Mouse (Mus musculus) megakaryocyte, adult 5-6 weeks (primary cell): ENCODE measurements at regions not wholly inside any gene's neighbourhood (a gene's known extent, or its start where the extent isn't known, plus 50 kb on each side); places are given as distances from the start of the nearest gene placed in this dataset.
"Not testable (repeated sequence)": the region's sequence is repeated elsewhere in the genome, so short reads cannot be mapped to it uniquely, and the experiment has no call there.

Source experiments
- ATAC-seq: 2 replicates; pipeline ENCODE4 v1.8.0; 2016; ENCODE audit warnings: mild to moderate bottlenecking, inconsistent platforms; ENCODE audit not compliant: poor library complexity, severe bottlenecking

DNA sequence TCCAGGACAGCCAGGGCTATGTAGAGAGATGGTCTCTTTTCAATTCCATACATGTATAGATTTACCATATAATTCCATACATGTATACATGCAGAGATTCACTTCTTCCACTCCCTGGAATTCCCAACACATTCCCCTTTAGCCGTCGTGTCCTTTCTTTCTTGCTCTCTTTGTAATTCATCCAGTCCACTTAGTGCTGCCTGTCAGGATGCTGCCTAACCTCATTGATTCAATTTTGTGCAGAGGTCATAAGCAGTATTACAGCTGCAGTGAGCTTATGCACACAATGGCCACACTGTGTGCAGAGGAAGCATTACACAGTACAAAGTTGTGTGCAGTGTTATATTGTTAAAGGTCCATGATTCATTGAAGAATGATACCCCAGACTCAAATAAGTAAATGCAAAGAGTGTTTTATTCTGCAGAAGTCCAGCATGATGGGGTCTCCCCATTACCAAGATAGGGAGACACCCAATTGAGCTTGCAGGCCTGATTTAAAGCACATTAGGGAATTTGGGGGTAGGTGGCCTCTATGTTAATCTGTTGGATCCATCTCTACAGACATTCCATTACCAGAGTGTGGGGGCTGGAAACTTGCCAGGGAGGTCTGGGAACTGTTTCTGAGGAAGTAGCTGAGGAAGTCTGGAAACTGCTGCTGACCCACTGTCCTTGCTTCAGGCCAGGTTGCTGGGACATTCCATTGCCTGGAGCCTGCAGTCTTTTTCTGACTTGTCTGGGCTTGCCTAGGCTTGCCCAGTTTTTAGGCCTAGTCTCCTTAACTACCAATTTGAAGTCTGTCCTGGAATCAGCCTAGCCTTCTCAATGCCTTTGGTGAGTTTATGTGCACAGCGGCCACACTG is 72.8 kb downstream of the Fam161a start:
- ATAC-seq = no peak

DNA sequence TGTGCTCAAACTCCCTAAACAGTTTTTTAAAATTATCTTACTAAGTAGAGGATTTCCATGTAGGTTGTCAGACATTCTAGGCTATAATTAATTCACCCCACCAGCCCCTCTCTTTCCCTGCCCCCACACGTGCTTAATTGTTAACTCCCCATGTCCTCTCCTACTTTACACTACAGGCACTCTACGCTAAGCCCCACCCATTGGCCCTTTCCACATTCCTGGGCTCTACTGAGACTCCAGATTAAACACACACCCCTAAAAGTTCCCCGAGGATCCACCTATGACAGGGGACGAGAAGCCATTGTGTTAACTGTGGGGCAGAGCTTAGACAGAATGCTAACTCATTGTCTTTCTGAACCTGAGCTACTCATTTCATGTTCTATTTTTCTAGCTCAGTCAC is 74.3 kb downstream of the Fam161a start:
- ATAC-seq = no peak

DNA sequence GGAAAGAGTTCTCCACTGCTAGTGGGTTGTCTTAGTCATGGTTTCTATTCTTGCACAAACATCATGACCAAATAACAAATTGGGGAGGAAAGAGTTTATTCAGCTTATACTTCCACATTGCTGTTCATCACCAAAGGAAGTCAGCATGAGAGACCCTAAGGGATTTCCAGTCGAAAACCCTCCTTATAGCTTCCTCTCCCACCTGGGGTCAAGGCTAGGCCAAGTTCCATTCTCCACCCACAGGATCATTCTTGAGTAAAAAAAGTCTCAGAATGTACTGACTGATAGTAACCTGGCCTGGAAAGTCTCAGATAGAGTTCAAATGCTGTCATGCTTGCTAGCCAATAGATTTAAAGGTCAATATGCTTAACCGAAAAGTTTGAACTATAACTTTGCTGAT is 76.5 kb downstream of the Fam161a start:
- not testable (repeated sequence) for ATAC-seq

DNA sequence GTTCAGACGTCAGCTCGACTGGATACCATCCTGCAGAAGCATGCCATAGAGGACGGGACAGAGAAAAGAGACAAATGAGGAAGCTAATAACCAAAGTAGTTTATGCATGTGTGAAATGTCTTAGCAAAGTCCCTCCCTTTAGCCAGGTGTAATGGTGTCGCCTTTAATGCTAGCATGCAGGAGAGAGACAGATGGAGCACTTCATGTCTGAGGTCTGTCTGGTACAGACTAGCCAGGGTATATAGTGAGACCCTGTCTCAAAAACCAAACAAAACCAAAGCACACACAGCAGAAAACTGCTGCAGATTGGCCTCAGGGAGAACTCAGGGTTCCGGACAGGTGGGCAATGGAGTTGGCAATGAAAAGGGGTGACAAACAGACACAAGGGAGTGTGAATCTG is 88.0 kb downstream of the Fam161a start:
- no peak for ATAC-seq

GRCm38 (mm10) chr11:23095723-23096122 is 88.4 kb downstream of the Fam161a start:
- not testable (repeated sequence) for ATAC-seq

DNA sequence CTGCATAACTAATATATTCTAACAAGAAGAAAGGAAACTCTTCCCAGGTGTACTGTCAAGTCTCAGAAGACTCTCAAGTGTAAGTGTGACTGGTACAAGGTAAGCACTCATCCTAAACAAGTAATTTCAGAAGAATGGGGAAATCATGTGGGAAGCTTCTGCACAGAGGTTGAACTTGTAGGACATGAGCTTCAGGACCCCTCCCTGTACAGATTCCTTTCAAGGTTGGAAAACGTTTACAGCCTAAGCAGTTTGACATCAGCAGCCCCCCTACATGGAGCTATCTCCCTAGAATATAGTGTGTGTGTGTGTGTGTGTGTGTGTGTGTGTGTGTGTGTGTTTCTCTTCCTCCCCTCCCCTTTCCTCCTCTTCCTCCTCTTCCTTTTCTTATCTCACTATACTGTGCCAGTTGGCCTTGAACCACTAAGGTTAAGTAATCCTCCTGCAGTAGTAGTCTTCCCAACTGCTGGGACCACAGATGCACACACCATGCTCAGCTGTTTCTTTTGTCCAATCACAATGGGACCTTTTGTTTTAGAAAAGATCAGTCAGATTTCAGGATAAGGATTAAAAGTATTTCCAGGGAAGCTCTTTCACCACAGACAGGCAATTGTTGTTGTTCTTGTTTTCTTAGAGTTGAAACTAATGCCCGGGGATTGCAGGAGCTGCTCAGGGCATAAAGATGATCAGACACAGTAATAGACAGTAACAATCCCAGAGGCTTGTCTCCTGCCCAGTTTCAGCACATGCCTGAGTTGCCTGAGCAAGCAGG is 89.3 kb downstream of the Fam161a start:
- ATAC-seq = no peak

- no peak for ATAC-seq
Measured at GRCm38 (mm10) chr11:23097223-23097490, 89.8 kb downstream of the Fam161a start.

DNA sequence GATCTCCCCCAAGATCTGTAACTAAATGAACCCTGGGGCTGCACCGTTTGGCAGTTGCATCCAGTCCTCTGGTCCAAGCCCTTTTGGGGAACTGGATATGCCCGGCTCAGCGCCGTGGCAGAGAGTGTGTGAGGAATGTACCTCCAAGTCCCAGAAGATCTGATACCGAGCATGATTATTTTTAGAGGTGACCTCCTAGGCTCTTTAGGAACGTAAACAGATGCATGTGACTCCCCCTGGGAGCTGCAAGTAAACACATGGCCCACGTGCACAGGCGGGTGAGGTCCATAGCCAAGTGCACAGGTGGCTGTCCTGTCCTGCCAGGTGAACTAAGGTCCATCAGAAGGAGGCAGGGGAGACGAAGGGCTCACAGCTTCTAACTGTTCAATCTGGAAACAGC is 107.3 kb downstream of the Fam161a start:
- no peak for ATAC-seq

DNA sequence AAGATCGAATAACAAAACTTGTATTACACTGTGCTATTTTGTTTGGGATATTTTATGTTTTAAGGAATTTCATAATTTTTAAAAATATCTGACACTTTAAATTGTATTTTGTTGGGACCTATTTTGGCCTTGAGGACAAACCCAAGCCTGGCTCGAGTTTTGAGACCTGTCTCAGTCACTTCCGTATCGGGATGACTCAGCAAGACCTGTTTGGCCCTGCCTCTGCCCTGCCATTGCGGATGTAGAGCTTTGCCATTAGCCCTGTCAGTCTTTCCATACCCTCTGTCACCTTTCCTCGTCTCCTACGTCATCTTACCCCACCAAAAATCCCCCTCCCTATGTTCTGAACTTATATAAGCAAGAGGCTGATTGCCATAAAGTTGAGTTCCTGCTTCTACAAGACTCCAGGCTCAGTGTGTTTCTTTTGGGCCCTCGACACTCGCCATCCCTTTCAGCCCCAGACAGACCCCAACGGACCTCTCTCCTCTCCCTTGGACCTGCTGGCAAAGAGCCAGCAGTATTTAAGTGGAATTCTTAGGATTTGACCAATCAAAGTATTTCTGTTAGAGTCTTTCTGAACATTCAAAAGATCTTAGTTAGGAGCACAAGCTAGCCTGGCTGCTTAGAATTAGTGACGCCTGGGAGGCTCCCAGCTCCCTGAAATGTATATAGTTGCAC is 113.3 kb downstream of the Fam161a start:
- ATAC-seq = no peak

DNA sequence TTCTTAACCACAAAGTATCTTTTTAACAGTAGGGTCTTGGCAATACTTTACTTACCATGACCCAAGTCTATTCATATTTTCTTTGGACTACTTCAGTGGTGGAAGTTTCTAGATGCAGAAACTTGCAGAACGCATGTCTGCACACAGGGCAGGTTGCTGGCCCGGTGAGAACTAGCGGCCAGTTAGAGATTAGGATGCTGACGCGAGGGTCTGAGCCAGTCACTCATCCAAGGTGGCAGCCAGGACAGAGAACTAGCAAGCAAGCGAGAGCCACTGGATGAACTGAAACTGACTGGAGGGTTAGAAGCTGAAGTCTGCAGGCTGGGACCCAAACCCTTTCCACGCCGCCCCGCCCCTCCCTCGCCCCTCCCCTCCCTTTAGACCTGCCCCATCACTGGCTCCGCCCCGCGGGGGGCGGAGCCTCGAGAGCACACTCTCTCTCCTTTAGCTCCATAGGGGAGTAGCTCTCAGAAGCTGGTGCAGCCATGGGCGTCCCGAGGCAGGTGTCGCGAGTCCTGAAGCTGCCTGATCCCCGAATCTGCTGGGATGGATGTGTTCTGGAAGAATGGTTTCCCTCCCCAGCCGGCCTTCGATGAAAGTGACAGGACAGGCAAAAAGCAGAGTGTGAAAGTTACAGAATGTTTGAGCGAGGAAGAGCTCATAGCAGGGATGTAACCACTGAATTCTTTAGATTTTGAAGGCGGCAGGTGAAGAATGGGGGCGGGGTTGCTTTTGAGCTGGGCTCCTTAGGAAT is 117.0 kb downstream of the Fam161a start:
- peak; percentile 78 for ATAC-seq

DNA sequence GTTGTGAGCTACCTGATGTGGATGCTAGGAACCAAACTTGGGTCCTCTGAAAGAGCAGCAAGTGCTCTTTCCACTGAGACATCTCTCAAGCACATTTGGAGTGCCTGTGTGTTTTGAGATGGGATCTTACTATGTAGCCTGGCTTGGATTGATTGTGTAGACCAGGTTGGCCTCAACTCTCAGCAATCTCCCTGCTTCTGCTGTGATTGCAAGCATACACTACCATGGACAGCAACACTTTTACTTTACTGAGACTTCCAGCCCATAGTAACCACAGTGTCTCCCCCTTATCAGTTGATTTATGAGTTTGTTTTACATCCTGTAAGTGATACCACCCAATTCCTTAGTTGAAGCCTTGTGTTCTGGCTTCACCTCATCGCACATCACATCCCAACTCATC is 123.8 kb downstream of the Fam161a start:
- no peak for ATAC-seq

- ATAC-seq = no peak
Measured at GRCm38 (mm10) chr11:23131632-23132031, 124.2 kb upstream of the Xpo1 start.

GRCm38 (mm10) chr11:23140429-23141099 is 115.3 kb upstream of the Xpo1 start:
- ATAC-seq = no peak

- no peak for ATAC-seq
Measured at GRCm38 (mm10) chr11:23141100-23141837, 114.6 kb upstream of the Xpo1 start.

DNA sequence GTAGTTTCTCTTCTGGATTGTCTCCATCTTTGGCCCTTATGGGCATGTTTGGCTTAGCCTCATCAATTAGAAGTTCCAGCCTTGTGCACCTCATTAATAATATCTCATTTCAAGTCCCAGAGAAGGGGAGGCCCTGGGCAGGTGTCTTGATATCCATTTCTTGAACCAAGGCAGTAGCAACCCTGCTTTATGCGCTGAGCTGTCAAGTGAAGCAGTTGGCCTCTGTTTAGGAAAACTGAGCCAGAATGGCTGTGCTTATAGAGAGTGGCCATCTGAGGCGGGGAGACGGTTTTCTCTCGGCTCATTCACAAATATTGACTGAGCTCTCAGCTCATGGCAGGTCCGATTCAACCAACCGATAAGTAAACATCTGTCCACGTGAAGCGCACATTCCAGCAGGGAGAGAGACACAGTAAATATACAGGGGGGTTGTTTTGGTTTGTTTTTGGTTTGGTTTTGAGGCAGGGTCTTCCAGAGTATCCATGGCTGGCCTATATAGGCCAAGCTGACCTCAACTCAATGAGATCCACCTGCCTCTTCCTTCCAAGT is 107.7 kb upstream of the Xpo1 start:
- no peak for ATAC-seq

GRCm38 (mm10) chr11:23149556-23150244 is 106.1 kb upstream of the Xpo1 start:
- ATAC-seq = peak; percentile 54; the same call in 1 of the 2 replicates

- ATAC-seq = no peak
Measured at GRCm38 (mm10) chr11:23154851-23155250, 101.0 kb upstream of the Xpo1 start.

DNA sequence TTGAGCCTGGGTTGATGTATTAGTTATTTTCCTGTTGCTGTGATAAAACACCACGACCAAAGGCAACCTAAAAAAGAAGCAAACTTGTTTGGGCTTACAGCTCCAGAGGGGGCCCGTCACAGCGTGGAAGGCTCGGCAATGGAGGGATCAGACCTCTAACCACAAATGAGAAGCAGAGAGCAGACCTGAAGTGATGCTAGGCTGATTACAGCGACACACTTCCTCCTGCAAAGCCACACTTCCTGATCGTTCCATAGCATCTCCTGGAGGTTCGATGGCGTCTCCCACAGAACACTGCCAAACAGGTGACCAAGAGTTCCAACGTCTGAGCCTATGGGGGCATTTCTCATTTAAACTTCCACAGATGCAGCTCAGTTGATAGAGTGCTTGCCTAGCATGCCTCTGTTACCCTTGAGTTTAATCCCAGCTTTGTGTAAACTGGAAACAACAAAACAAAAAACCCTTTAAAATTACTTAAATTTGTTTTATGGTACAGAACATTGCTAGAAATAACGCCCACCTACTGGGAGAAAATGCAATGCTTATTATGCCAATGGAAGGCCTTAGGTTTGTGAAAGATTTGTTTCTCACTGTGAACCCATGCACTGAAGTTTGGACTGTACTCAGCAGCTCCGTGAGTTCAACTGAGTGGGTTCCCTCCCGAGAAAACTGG is 87.2 kb upstream of the Xpo1 start:
- peak; percentile 43; the same call in 1 of the 2 replicates for ATAC-seq
